Mouse (Mus musculus) forebrain, embryonic 16.5 days (tissue): ENCODE results near the gene Lbh. TPM values are rescaled to one million over a fixed set of nuclear protein-coding genes. Genes with fewer than 3 reads are reported as not detected.

Experiments used
- ATAC-seq: fragments of 200-750 bp; cut with Nextera tagmentation; 2 replicates; pipeline ENCODE4 v1.8.0; 2017; ENCODE audit warnings: mild to moderate bottlenecking, moderate library complexity
- H3K27ac ChIP-seq: fragments of 300-500 bp; sonication (generic); 2 replicates; pipeline ENCODE4 v1.5.1; 2014; ENCODE audit warnings: low read length, control low read depth
- H3K27me3 ChIP-seq: fragments of 300-500 bp; sonication (generic); replicated peaks from 2 replicates; pipeline ENCODE4 v1.6.1; 2014; ENCODE audit warnings: low read length; ENCODE audit not compliant: control insufficient read depth, insufficient read depth
- H3K36me3 ChIP-seq: fragments of 300-500 bp; sonication (generic); 2 replicates; pipeline ENCODE4 v1.6.1; 2014; ENCODE audit not compliant: control insufficient read depth, insufficient read depth
- H3K4me1 ChIP-seq: fragments of 300-500 bp; sonication (generic); replicated peaks from 2 replicates; pipeline ENCODE4 v1.6.1; 2014; ENCODE audit warnings: low read length; ENCODE audit not compliant: control insufficient read depth, insufficient read depth
- H3K4me2 ChIP-seq: fragments of 300-500 bp; sonication (generic); 2 replicates; pipeline ENCODE4 v1.6.1; 2014; ENCODE audit warnings: mild to moderate bottlenecking, low read length, control low read depth
- H3K4me3 ChIP-seq: fragments of 300-500 bp; sonication (generic); replicated peaks from 2 replicates; pipeline ENCODE4 v1.5.1; 2014; ENCODE audit warnings: mild to moderate bottlenecking, low read length, control low read depth
- H3K9ac ChIP-seq: fragments of 300-500 bp; sonication (generic); replicated peaks from 2 replicates; pipeline ENCODE4 v1.6.1; 2014; ENCODE audit warnings: low read depth, low read length, control low read depth
- H3K9me3 ChIP-seq: fragments of 300-500 bp; sonication (generic); 2 replicates; pipeline ENCODE4 v1.6.1; 2016; ENCODE audit warnings: low read length; ENCODE audit not compliant: control insufficient read depth
- WGBS: fragments of 180-500 bp; shearing (Covaris S2); extraction: QIAGEN DNeasy Blood & Tissue Kit; methylation state at CpG from one replicate; pipeline ENCODE4 v1.1.7; 2014; 5-methylcytosine and 5-hydroxymethylcytosine counted together
- polyA plus RNA-seq: library from polyadenylated mRNA; unstranded; fragments of >200 nt; fragmentation: Nextera tagmentation; extraction: Ambion mirVana; gene quantifications from 2 replicates; pipeline ENCODE4 v1.2.1, GENCODE M21; 2015

Lbh gene
- polyA plus RNA-seq, 1 experiment from 2014 or later: 4.3 TPM

DNA sequence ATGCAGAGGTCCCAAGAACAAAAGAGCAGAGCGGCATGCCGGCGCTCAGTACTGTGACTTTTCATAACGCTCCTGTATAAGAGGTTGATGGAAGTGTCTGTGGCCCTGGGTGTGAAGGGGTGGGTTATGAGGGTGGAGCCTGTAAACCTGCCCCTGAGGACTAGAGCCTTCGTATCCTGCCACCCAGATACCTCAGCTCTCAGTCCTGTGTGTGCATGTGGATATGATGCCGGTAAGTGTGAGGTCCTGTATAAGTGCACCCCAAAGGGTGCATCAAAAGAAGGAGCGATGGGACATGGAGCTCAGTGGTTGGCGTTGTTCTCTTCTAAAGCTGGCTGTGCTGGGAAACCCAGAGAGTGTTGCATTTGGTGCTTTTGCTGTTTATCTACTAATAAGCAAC, 10.3 kb upstream of the Lbh start:
- WGBS: 89% methylated on average over 8 of the region's 8 CpGs
- Histone ChIP-seq H3K4me1 (no peaks in the 10 kb centered on the region), H3K36me3 (no peaks in the 10 kb centered on the region), H3K9me3 (no peaks in the 10 kb centered on the region), H3K4me2 (no peak overlapping the region), H3K27ac (no peak overlapping the region), H3K27me3 (no peaks in the 10 kb centered on the region), H3K4me3 (no peak overlapping the region), H3K9ac (no peak overlapping the region)
- no peak for ATAC-seq

DNA sequence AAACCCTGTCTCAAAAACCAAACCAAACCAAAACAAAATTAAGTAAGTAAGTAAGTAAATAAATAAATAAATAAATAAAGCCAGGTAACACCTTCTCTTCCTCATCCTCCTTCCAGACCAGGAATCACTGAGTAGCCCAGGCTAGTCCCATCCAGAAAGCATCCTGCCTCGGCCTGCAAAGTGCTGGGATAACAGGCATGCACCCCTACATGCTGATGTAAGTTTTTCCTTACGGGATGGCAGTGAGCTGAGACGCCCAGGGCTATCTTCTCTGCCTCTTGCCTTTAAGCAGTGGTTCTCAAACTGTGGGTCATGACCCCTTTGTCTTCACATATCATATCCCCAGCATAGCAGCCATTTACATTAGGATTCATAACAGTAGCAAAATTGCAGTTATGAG, 9.5 kb upstream of the Lbh start:
- Histone ChIP-seq H3K27ac (no peak overlapping the region), H3K27me3 (no peaks in the 10 kb centered on the region), H3K9ac (no peak overlapping the region), H3K9me3 (no peaks in the 10 kb centered on the region), H3K4me2 (no peak overlapping the region), H3K4me3 (no peak overlapping the region), H3K4me1 (no peaks in the 10 kb centered on the region), H3K36me3 (no peaks in the 10 kb centered on the region)
- 92% methylated on average over 3 of the region's 3 CpGs for WGBS
- no peak for ATAC-seq

DNA sequence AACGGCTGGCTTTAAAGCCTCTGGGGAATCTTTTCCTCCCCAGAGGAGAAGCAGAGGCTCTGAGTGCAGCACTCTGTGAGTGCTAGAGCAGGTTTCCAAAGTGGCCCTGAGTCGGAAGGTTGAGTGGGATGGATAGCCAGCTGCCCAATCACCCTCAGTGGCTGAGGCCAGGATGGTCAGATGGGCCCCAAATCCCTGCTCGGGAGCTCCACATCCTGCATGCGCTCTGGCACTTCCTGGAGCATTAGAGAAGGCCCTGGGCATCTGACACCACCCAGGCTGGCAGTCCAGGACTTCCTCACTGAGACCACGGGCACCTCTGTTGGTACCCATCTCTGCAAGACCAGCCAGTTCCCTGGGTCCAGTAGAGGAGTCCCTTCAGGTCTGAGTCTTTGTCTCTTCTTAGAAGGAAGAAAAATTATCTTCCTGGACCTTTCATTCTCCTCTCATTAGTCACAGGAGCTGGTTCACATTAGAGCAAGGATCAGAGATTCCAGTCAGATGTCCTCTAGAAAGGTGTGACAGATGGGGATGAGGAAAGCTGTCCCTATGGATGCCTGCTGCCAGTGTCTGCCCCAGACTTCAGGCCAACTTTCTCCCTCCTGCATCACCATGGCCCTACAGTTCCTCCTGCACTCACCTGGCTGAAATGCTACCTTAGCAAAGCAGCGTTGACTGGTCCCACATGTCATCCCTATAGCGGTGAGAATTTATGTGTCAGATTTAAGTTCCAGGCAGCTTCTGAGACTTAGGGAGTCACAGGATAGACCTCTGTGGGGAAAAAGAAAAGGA, 8.8 kb upstream of the Lbh start:
- Histone ChIP-seq H3K4me1 (no peaks in the 10 kb centered on the region), H3K27me3 (no peaks in the 10 kb centered on the region), H3K36me3 (no peaks in the 10 kb centered on the region), H3K4me2 (no peak overlapping the region), H3K9me3 (no peaks in the 10 kb centered on the region), H3K27ac (no peak overlapping the region), H3K4me3 (no peak overlapping the region), H3K9ac (no peak overlapping the region)
- ATAC-seq: no peak
- 92% methylated on average over 7 of the region's 7 CpGs for WGBS

DNA sequence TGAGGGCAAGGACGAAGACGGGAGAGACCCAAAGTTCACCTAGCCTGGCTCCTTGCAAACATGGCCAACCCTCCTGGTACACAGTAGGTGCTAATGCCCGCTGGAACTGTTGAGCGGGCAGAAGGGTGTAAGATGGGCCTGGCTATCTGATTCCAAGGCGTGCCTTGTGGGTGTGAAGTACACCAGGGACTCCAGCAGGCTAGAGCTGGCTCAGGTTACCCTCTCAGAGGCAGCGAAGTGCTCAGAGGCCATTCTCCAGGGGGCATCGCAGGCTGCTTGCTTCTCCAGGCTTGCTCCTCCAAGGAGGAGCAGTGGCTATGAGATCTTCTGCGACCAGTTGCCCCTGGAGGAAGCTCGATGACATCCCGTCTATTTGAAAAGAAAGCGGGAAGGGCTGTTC, 6.8 kb upstream of the Lbh start:
- Histone ChIP-seq H3K9ac (no peak overlapping the region), H3K27ac (no peak overlapping the region), H3K36me3 (no peaks in the 10 kb centered on the region), H3K4me1 (no peaks in the 10 kb centered on the region), H3K9me3 (no peaks in the 10 kb centered on the region), H3K4me3 (no peak overlapping the region), H3K4me2 (no peak overlapping the region), H3K27me3 (no peaks in the 10 kb centered on the region)
- ATAC-seq: no peak
- WGBS: 83% methylated on average over 11 of the region's 11 CpGs

DNA sequence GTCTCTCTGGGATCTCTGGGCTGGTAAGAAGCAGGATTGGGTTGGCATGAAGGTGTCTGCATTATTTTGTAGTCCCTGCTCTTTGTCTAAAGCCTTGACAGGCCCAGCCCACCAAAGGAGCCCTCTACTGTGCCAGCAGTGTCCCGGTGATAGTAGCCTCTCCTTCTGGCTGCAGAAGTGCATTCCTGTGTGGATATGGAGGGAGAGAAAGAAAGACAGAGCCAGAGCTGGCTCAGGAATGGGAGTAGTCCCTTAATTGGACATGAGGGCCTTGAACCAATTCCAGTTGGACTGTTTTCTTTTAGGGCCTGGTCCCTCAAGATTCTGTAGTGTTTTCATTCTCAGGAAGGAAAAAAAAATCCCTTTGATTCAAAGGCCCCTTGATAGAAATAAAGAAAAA, 6.4 kb upstream of the Lbh start:
- H3K27me3 ChIP-seq: no peaks in the 10 kb centered on the region
- H3K4me1 ChIP-seq: peaks cover under 1% of the 10 kb centered on the region
- H3K36me3 ChIP-seq: no peaks in the 10 kb centered on the region
- H3K27ac ChIP-seq: no peak overlapping the region
- H3K9ac ChIP-seq: no peak overlapping the region
- 38% methylated on average over 1 of the region's 1 CpGs for WGBS
- H3K4me3 ChIP-seq: no peak overlapping the region
- H3K9me3 ChIP-seq: no peaks in the 10 kb centered on the region
- H3K4me2 ChIP-seq: no peak overlapping the region
- no peak for ATAC-seq

DNA sequence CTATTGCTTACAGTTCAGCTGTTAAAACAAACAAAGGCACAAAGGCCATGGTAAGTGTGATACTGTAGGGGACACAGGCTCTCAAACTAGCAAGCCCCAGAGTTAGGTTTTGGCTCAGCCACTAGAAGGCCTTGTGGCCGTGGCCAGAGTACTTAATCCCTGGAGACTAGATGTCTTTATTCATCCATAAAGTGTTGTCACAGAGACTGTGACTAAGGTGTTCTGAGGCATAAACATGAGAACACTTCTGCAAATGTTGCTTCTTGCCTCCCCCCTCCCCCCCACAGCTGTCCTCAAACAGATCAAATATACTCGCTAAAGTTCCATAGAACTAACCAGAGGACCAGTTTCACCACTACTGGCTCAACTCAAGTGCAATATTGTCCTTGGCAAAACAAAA, 4.0 kb upstream of the Lbh start:
- no peak overlapping the region for H3K4me3 ChIP-seq
- no peak overlapping the region for H3K27ac ChIP-seq
- H3K36me3 ChIP-seq: no peaks in the 10 kb centered on the region
- no peak overlapping the region for H3K9ac ChIP-seq
- 77% methylated on average over 2 of the region's 2 CpGs for WGBS
- H3K9me3 ChIP-seq: no peaks in the 10 kb centered on the region
- H3K27me3 ChIP-seq: no peaks in the 10 kb centered on the region
- H3K4me1 ChIP-seq: peaks cover 7% of the 10 kb centered on the region
- H3K4me2 ChIP-seq: no peak overlapping the region
- ATAC-seq: no peak

DNA sequence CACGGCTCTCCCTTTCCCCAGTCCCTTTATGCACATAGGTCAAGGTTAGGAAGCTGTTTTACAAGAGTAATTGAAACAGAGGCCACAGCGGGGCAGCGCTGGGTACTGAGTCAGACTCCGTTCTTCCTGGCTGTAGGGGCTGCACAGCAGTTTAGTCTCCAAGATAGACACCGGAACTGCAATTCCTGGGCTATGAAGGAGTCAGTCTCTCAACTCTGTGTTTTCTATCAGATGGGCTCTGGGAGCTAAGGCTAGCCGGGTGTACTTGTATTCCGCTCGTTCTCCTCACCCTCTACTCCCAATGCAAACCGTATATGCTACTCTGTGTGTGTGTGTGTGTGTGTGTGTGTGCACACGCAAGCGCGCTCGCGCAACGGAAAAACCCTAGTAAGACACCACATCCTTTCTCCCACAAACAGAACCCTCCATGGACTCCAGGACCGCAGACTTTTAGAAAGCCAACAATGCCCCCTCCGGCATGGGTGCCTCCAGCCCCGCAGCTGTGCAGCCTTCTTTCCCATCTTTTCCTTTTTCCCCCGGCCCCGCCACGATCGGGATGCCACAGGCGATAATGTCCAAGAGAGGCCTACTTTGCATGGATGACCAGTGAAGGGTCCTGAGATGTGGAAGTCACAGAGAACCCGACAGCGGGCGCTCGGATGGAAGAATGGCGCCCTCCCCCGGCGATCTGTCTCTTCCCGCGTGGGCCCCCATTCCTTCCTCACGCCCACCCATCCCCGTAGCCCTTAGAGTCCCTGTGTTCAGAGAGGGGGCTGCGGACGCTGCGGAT, 669 bp upstream of the Lbh start:
- peak overlapping the region; percentile 91 for H3K4me2 ChIP-seq
- peak overlapping the region; percentile 79 for H3K27ac ChIP-seq
- H3K9ac ChIP-seq: peak overlapping the region; percentile 96
- WGBS: under 1% methylated on average over 37 of the region's 37 CpGs
- peak; percentile 37 for ATAC-seq
- H3K36me3 ChIP-seq: no peaks in the 10 kb centered on the region
- H3K4me1 ChIP-seq: peaks cover 35% of the 10 kb centered on the region
- no peaks in the 10 kb centered on the region for H3K27me3 ChIP-seq
- H3K4me3 ChIP-seq: peak overlapping the region; percentile 90
- H3K9me3 ChIP-seq: no peaks in the 10 kb centered on the region

DNA sequence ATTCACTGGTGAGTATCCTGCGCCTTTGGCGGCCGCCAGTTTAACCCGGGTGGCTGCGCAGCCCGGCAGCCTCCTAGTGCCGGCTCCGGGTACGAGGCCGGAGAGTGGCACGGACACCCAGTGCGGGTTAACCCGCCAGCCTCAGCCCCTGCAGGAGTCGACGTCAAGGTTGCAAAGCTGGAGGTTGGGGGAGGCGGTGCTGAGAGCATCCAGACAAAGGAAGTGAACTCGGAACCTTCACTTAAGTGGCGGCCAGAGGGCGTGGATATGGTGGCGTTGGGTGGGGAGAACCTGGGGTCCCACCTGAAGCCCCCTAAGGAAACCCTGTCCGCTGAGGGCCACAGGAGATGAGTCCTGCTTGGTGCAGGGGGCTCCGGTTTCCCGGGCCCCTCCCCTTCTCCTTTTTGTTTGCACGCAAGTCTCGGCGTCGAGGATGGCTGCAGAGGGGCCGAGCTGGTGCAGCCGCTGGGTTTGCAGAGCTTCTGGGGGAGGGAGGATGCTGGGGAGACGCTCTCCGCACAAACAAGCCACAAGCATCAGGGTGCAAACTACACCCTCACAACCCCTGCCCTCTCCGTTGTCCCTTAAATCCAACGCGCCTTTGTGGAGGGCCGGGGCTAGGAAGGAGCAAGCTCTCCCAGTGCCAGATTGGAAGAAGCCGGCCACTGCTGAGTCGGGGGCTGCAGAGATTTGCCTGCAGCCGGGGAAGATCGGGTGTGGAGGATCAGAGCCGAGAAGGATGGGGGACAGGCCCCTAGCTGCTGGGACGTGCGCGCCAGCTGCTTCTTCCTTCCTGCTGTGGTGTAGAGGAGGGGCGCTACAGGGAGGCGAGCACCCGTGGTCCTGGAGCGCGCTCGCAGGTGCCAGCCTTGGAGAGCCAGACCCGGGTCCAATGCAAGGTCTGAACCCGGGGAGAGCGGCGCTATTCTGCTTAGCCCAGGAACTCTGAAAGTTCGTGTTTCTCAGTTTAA, 751 bp downstream of the Lbh start:
- Histone ChIP-seq H3K9me3 (no peaks in the 10 kb centered on the region), H3K27me3 (no peaks in the 10 kb centered on the region), H3K4me1 (peaks cover 49% of the 10 kb centered on the region), H3K36me3 (no peaks in the 10 kb centered on the region), H3K4me2 (peak overlapping the region; percentile 91), H3K4me3 (peak overlapping the region; percentile 90), H3K9ac (peak overlapping the region; percentile 96), H3K27ac (peak overlapping the region; percentile 88)
- WGBS: under 1% methylated on average over 54 of the region's 54 CpGs
- peak; percentile 54 for ATAC-seq

DNA sequence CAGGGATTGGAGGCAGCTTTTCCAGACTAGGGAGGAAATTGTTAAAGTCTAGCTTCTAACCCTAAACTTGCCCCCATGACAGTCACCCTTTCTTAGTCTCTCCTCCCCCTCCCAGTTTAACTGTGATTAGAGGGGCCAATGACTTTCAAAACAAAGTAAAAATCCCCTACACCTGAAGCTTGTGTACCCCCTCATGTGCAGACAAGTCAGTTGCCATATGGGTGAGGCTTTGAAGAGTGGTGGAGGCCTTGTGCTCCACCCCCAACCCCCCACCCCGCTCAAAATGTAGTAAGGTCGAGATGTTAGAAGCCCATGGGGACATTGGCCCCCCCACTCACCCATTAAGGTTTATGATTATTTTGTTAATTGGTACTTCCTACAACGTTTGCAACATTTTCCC, 1.5 kb downstream of the Lbh start:
- Histone ChIP-seq H3K27ac (no peak overlapping the region), H3K4me3 (peak overlapping the region; percentile 90), H3K27me3 (no peaks in the 10 kb centered on the region), H3K36me3 (no peaks in the 10 kb centered on the region), H3K9me3 (no peaks in the 10 kb centered on the region), H3K4me1 (peaks cover 55% of the 10 kb centered on the region), H3K9ac (peak overlapping the region; percentile 96), H3K4me2 (peak overlapping the region; percentile 91)
- 12% methylated on average over 3 of the region's 3 CpGs for WGBS
- ATAC-seq: no peak
